8 mouse cellular contexts compared by ENCODE assay signal in the genomic region with DNA sequence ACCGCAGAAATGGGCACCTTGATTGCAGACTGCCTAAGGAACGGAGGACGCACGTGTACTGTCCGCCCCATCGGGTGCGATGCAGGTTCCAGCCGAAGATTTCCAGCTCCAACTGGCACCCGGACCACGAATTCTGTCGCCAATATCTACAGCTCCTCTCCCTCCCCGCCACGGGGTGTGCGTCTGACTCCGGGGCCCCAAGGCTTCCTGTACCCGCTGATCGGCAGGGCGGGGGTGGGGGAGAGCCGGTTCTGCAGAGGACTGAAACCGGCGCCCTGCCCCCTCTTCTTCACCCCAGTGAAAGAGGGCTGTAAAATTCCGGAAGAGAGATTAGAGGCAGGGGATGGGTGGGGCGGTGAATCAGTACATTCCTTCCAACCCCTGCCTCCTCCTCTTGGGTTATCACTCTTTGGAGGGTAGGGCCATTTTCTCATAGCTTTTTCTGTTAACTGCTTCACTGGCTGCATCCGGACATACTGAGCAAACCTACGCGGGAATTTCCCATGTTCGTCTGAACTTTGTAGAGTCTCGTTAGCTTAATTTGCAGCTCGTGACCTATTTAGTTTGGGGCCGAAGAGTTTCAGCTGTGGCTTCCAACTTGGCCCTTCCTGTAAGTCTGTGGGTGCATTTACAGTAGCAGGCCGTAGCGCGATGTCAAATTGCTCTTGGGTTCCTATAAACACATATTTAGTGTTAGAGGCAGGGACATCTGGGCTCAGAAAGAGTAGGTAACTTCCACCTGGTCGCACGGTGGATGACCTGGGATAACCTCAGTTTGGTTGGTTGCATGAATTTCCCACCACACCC. TPM values are rescaled to one million over a fixed set of nuclear protein-coding genes. Genes with fewer than 3 reads are reported as not detected.
DNase-seq lines count a peak whose midpoint lies in the region; ATAC-seq and TF ChIP-seq lines count a peak whose summit lies in the region.

TSS of gene Ptp4a2 (plus strand) at position 422 of the 807 bp plus-strand sequence.

- H3K9ac ChIP-seq in MEL (ENCODE audit: control insufficient read depth, low read depth, low read length, poor library complexity, severe bottlenecking), result peak within 1 kb of the TSS; percentile 97

- peak within 1 kb of the TSS; percentile 72 to 92 for H3K4me3 ChIP-seq in MEL (ENCODE audit: control insufficient read depth in 1 of 2, insufficient read depth in 1 of 2, low read depth in 2 of 2, low read length in 2 of 2)

- H3K79me2 ChIP-seq in MEL (ENCODE audit: control insufficient read depth, insufficient read depth, low read length, poor library complexity), result peaks cover 6% of the 10 kb centered on the region; the same call in 1 of the 2 replicates

- TF ChIP-seq CTCF in MEL (IDR thresholded peaks at IDR 0.05 in 2 of 3, conservative IDR thresholded peaks at IDR 0.05 in 1 of 3; ENCODE audit: control insufficient read depth in 1 of 3, insufficient read depth in 1 of 3, low read depth in 2 of 3, low read length in 3 of 3, poor library complexity in 1 of 3, severe bottlenecking in 1 of 3), result no peak

- intact Hi-C loops in gastrocnemius, postnatal 36 days (cut with DNase I), result no loop called here
- intact Hi-C loops in left cerebral cortex, postnatal 25 days (cut with DNase I), result no loop called here

- no peak for TF ChIP-seq RAD21 in MEL (IDR thresholded peaks at IDR 0.05; ENCODE audit: low read depth, low read length)

- H3K4me1 ChIP-seq in MEL (ENCODE audit: control insufficient read depth in 1 of 2, insufficient read depth in 2 of 2, low read length in 2 of 2), result peaks cover 0 to 13% of the 10 kb centered on the region in 2 experiments; a peak in 1 of 4 replicates

- DNase-seq in MEL (ENCODE audit: low read depth, low spot score), result peak; percentile 96
- DNase-seq in c-Kit-positive CD71-negative TER-119-negative erythroid progenitor cells, embryonic 14.5 days (ENCODE audit: low read depth), result peak; percentile 77
- DNase-seq in gastrocnemius, postnatal 36 days, result peak; percentile 32 to 33
- DNase-seq in left cerebral cortex, postnatal 25 days (ENCODE audit: low spot score in 2 of 2), result no peak
- DNase-seq in spleen, postnatal 10 days (ENCODE audit: low spot score in 2 of 2), result peak; percentile 53 to 87
- DNase-seq in cerebellum, adult 8-10 months, result no peak

- peak; percentile 83 to 94 for TF ChIP-seq EP300 in MEL (IDR thresholded peaks at IDR 0.05; ENCODE audit: low read depth in 1 of 2, low read length in 2 of 2)

- no peaks in the 10 kb centered on the region for H3K9me3 ChIP-seq in MEL (replicated peaks; ENCODE audit: insufficient read depth, low read length)

- no peaks in the 10 kb centered on the region for H3K27me3 ChIP-seq in MEL (ENCODE audit: control insufficient read depth in 1 of 2, insufficient read depth in 2 of 2, low read length in 2 of 2)

- H3K36me3 ChIP-seq in MEL (ENCODE audit: control insufficient read depth in 1 of 2, insufficient read depth in 2 of 2, low read length in 2 of 2), result peaks cover 0 to 9% of the 10 kb centered on the region in 2 experiments; a peak in 2 of 4 replicates

- TF ChIP-seq POLR2A in MEL (IDR thresholded peaks at IDR 0.05; ENCODE audit: control insufficient read depth in 1 of 2, insufficient read depth in 1 of 2, low read depth in 1 of 2, low read length in 2 of 2, poor library complexity in 1 of 2), result peak; percentile 57 to 77

- peak; percentile 85 for ATAC-seq in inflammation-experienced regulatory T-cells, adult 6 months
- peak; percentile 86 for ATAC-seq in megakaryocyte progenitor cell, adult 5-6 weeks (replicated peaks; ENCODE audit: poor library complexity)

- peak within 1 kb of the TSS; percentile 98 for H3K27ac ChIP-seq in MEL (ENCODE audit: control insufficient read depth, low read depth, low read length)

TF ChIP-seq in MEL, 35 proteins besides CTCF, POLR2A, EP300 and RAD21:
- TF ChIP-seq CHD1 (IDR thresholded peaks at IDR 0.05; ENCODE audit: low read depth, low read length) (no peak), GABPA (IDR thresholded peaks at IDR 0.05; ENCODE audit: low read depth, low read length) (no peak), E2F4 (IDR thresholded peaks at IDR 0.05; ENCODE audit: borderline replicate concordance, low read depth, low read length) (no peak), JUND (IDR thresholded peaks at IDR 0.05; ENCODE audit: low read depth, low read length) (no peak; the same call in 1 of the 2 replicates), TBP (IDR thresholded peaks at IDR 0.05; ENCODE audit: low read depth, low read length) (peak; percentile 62; the same call in 1 of the 2 replicates), CHD2 (IDR thresholded peaks at IDR 0.05; ENCODE audit: low read length) (peak; percentile 74), SMC3 (IDR thresholded peaks at IDR 0.05; ENCODE audit: low read depth, low read length) (no peak), NRF1 (IDR thresholded peaks at IDR 0.05; ENCODE audit: insufficient read depth, low read depth, low read length, poor library complexity, severe bottlenecking) (no peak), MYB (IDR thresholded peaks at IDR 0.05; ENCODE audit: low read depth, low read length) (peak; percentile 90), UBTF (IDR thresholded peaks at IDR 0.05; ENCODE audit: borderline replicate concordance, insufficient read depth, low read depth, low read length) (no peak), BHLHE40 (IDR thresholded peaks at IDR 0.05; ENCODE audit: borderline replicate concordance, low read depth, low read length) (peak; percentile 42), GATA1 (IDR thresholded peaks at IDR 0.05; ENCODE audit: low read depth, low read length) (peak; percentile 73), NELFE (IDR thresholded peaks at IDR 0.05; ENCODE audit: low read depth, low read length) (peak; percentile 66), MEF2A (IDR thresholded peaks at IDR 0.05; ENCODE audit: extremely low read depth, insufficient replicate concordance, low read depth, low read length, poor library complexity, severe bottlenecking) (no peak), TCF12 (IDR thresholded peaks at IDR 0.05; ENCODE audit: low read depth, low read length) (peak; percentile 73), ZMIZ1 (IDR thresholded peaks at IDR 0.05; ENCODE audit: low read depth, low read length) (peak; percentile 38; the same call in 1 of the 2 replicates), ZC3H11A (IDR thresholded peaks at IDR 0.05; ENCODE audit: low read depth, low read length) (no peak), USF1 (IDR thresholded peaks at IDR 0.05; ENCODE audit: low read depth, low read length) (no peak), KAT2A (conservative IDR thresholded peaks at IDR 0.05; ENCODE audit: low read depth, low read length) (no peak; the same call in 1 of the 2 replicates), POLR2AphosphoS2 (IDR thresholded peaks at IDR 0.05; ENCODE audit: low read length) (peak; percentile 39; the same call in 1 of the 2 replicates), MYC (IDR thresholded peaks at IDR 0.05; ENCODE audit: low read depth, low read length) (peak; percentile 57; the same call in 1 of the 2 replicates), TAL1 (IDR thresholded peaks at IDR 0.05; ENCODE audit: low read length) (no peak; the same call in 1 of the 2 replicates), MAX (IDR thresholded peaks at IDR 0.05; ENCODE audit: low read length) (peak; percentile 77), USF2 (IDR thresholded peaks at IDR 0.05; ENCODE audit: borderline replicate concordance in 1 of 2, insufficient read depth in 1 of 2, low read depth in 1 of 2, low read length in 2 of 2) (no peak), ZKSCAN1 (IDR thresholded peaks at IDR 0.05; ENCODE audit: low read depth, low read length) (no peak), ZNF384 (IDR thresholded peaks at IDR 0.05; ENCODE audit: low read depth, low read length) (no peak; the same call in 1 of the 2 replicates), HCFC1 (IDR thresholded peaks at IDR 0.05; ENCODE audit: low read depth, low read length) (peak; percentile 61; the same call in 1 of the 2 replicates), MAFK (IDR thresholded peaks at IDR 0.05; ENCODE audit: borderline replicate concordance, low read depth, low read length) (peak; percentile 50; the same call in 1 of the 2 replicates), MAZ (IDR thresholded peaks at IDR 0.05; ENCODE audit: low read depth, low read length) (peak; percentile 99), SIN3A (IDR thresholded peaks at IDR 0.05; ENCODE audit: low read length) (peak; percentile 83), ELF1 (IDR thresholded peaks at IDR 0.05; ENCODE audit: low read depth, low read length) (peak; percentile 76), POLR2AphosphoS5 (IDR thresholded peaks at IDR 0.05; ENCODE audit: borderline replicate concordance, low read depth, low read length) (no peak), ETS1 (IDR thresholded peaks at IDR 0.05; ENCODE audit: low read depth, low read length) (peak; percentile 91), RCOR1 (IDR thresholded peaks at IDR 0.05; ENCODE audit: low read depth, low read length) (peak; percentile 99), MXI1 (IDR thresholded peaks at IDR 0.05; ENCODE audit: low read depth, low read length) (peak; percentile 67; the same call in 1 of the 2 replicates)
TF ChIP-seq in MEL: peak in this region for 19.

RNA-seq across cellular contexts. Expression of gene Ptp4a2, which starts in this region (rescaled TPM):
- 119 and 124 TPM in 2 replicates for total RNA-seq in MEL (2012; rRNA removed)
- polyA plus RNA-seq in MEL (2012; ENCODE audit: insufficient read depth in 1 of 2, insufficient read length in 2 of 2, low read depth in 1 of 2, low replicate concordance in 2 of 2, missing spikeins in 1 of 2), result 100 to 1,000 TPM; 118 to 619 TPM
- total RNA-seq in gastrocnemius, postnatal 36 days (2021), result 100 to 1,000 TPM; 615 to 657 TPM
- 1,000 to 10,000 TPM; 1,860 to 2,586 (median 2,027) TPM for polyA plus RNA-seq in inflammation-experienced regulatory T-cells, adult 6 months (2017; shearing (Covaris generic))
- total RNA-seq in left cerebral cortex, postnatal 25 days (2021), result 100 to 1,000 TPM; 115 to 138 TPM
- 310 and 335 TPM in 2 replicates for total RNA-seq in megakaryocyte progenitor cell, adult 5-6 weeks (2015)
- 303 and 393 TPM in 2 replicates for total RNA-seq in megakaryocyte progenitor cell, adult 5-6 weeks (2017)

Comparison
In these comparisons a context has a peak if more than half of its experiments do, and no peak if none do; other contexts are left out.
1. DNase-seq: peak in MEL (single experiment), c-Kit-positive CD71-negative TER-119-negative erythroid progenitor cells, embryonic 14.5 days (single experiment), gastrocnemius, postnatal 36 days (2 of 2) and spleen, postnatal 10 days (2 of 2); none in left cerebral cortex, postnatal 25 days (0 of 2) and cerebellum, adult 8-10 months (single experiment).